Mouse (Mus musculus): ENCODE measurements around the gene Gls2.

GRCm38 (mm10) chr10:128212871-128213323 is 18.6 kb downstream of the Gls2 start:
- TF ChIP-seq CTCF (IDR thresholded peaks at IDR 0.05; ENCODE audit: borderline replicate concordance, insufficient read depth, low read depth, low read length) (peak; percentile 72), POLR2A (IDR thresholded peaks at IDR 0.05; ENCODE audit: borderline replicate concordance, insufficient read depth, low read length) (no peak)
